Mouse (Mus musculus) kidney, adult 2 months (tissue): ENCODE results near the gene Rfx4. TPM values are rescaled to one million over a fixed set of nuclear protein-coding genes. Genes with fewer than 3 reads are reported as not detected.
A peak's percentile ranks its signal among the peaks of the same experiment; 100 is the strongest.

ENCODE experiments used
- DNase-seq: peaks from one replicate; pipeline ENCODE4 v3.0.0; 2021
- H3K27ac ChIP-seq: fragments of 200-500 bp; 2 replicates; pipeline ENCODE4 v1.5.1; 2012; ENCODE audit warnings: low read depth, low read length, control low read depth, inconsistent platforms; ENCODE audit not compliant: insufficient read depth
- H3K27me3 ChIP-seq: fragments of 200-500 bp; replicated peaks from 2 replicates; pipeline ENCODE4 v1.6.1; 2012; ENCODE audit warnings: mild to moderate bottlenecking, moderate library complexity, low read length, inconsistent platforms; ENCODE audit not compliant: control insufficient read depth, insufficient read depth
- H3K36me3 ChIP-seq: fragments of 200-500 bp; 2 replicates; pipeline ENCODE4 v1.6.1; 2012; ENCODE audit warnings: mild to moderate bottlenecking, moderate library complexity, low read length, inconsistent platforms; ENCODE audit not compliant: control insufficient read depth, insufficient read depth
- H3K4me1 ChIP-seq: fragments of 200-500 bp; 2 replicates; pipeline ENCODE4 v1.6.1; 2011; ENCODE audit warnings: low read length; ENCODE audit not compliant: control insufficient read depth, insufficient read depth
- H3K4me3 ChIP-seq: fragments of 200-500 bp; 2 replicates; pipeline ENCODE4 v1.5.1; 2011; ENCODE audit warnings: mild to moderate bottlenecking, low read depth, low read length, control low read depth; ENCODE audit not compliant: insufficient read depth
- CTCF ChIP-seq: fragments of 200-500 bp; conservative IDR thresholded peaks from 2 replicates; pipeline ENCODE4 v1.5.1; 2011; ENCODE audit warnings: low read depth, mild to moderate bottlenecking, control low read depth, low read length, moderate library complexity, mixed read lengths; ENCODE audit not compliant: insufficient read depth, insufficient read length
- POLR2A ChIP-seq: fragments of 200-500 bp; IDR thresholded peaks from one replicate; pipeline ENCODE4 v1.6.1; 2011; ENCODE audit warnings: low read depth, low read length, control low read depth
- WGBS: fragments of 180-500 bp; shearing (Covaris S2); methylation state at CpG from one replicate; pipeline ENCODE4 v1.1.7; 2018; 5-methylcytosine and 5-hydroxymethylcytosine counted together
- polyA plus RNA-seq: library from polyadenylated mRNA; depleted of rRNA; stranded (reverse); fragments of >200 nt; gene quantifications from 2 replicates; pipeline ENCODE4 v1.2.3, GENCODE M21; 2012

Rfx4 gene
- polyA plus RNA-seq, 1 experiment: 0.23 TPM

GRCm38 (mm10) chr10:84774573-84774972 lies 18.7 kb downstream of the Rfx4 start:
- TF ChIP-seq POLR2A (no peak), CTCF (no peak)
- Histone ChIP-seq H3K4me1 (no peaks in the 10 kb centered on the region), H3K27ac (no peak overlapping the region), H3K4me3 (no peak overlapping the region), H3K36me3 (no peaks in the 10 kb centered on the region), H3K27me3 (no peaks in the 10 kb centered on the region)
- peak; percentile 70 for DNase-seq
- WGBS: 43% methylated on average over 12 of the region's 12 CpGs

DNA sequence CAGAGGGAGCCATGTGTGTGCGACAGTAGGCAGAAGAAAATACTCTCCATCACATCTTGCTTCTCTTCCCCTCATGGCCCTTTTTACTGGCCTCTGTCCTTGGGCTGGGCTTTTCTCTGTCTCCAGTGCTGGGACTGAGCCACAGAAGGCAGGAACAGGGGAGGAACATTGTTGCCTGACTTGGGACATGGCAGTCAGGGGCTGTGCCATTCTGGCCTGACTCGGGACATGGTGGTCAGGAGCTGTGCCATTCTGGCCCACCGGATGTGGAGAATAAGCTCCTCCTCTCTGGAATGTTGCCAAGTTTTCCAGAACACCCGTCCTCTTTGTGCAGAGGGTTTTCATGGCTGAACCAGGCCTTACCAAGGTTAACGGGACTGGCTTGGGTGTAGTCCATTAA lies 21.2 kb downstream of the Rfx4 start:
- no peak for DNase-seq
- no peaks in the 10 kb centered on the region for H3K36me3 ChIP-seq
- TF ChIP-seq CTCF (no peak), POLR2A (no peak)
- H3K27ac ChIP-seq: no peak overlapping the region
- no peaks in the 10 kb centered on the region for H3K27me3 ChIP-seq
- no peak overlapping the region for H3K4me3 ChIP-seq
- no peaks in the 10 kb centered on the region for H3K4me1 ChIP-seq
- 69% methylated on average over 5 of the region's 5 CpGs for WGBS

GRCm38 (mm10) chr10:84777974-84778373 lies 22.1 kb downstream of the Rfx4 start:
- WGBS: 86% methylated on average over 7 of the region's 7 CpGs
- DNase-seq: no peak
- Histone ChIP-seq H3K4me1 (no peaks in the 10 kb centered on the region), H3K27me3 (no peaks in the 10 kb centered on the region), H3K4me3 (no peak overlapping the region), H3K27ac (no peak overlapping the region), H3K36me3 (no peaks in the 10 kb centered on the region)
- TF ChIP-seq CTCF (no peak), POLR2A (no peak)

DNA sequence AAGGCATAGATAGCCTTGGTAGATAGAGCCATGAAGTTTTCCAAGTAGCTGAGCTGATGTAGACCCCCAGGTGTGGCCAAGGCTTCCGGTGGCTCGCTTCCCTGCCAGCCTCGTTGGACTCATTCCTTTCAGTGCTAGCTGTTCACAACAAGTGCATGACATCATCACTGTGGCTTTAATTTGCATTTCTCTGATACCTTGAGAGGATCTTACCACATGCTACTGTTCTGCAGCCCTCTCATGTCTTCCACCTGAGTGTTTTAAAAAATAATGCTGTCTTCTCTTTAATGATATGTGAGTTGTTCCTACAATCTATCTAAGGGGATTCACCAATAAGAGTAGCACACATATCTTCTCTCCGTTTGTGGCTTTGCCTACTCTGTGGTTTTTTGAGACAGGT lies 25.0 kb downstream of the Rfx4 start:
- Histone ChIP-seq H3K4me3 (no peak overlapping the region), H3K36me3 (no peaks in the 10 kb centered on the region), H3K27ac (no peak overlapping the region), H3K4me1 (no peaks in the 10 kb centered on the region), H3K27me3 (no peaks in the 10 kb centered on the region)
- WGBS: 80% methylated on average over 4 of the region's 4 CpGs
- no peak for DNase-seq
- no peak for TF ChIP-seq POLR2A
- no peak for TF ChIP-seq CTCF

- TF ChIP-seq CTCF (no peak), POLR2A (no peak)
- no peak overlapping the region for H3K27ac ChIP-seq
- WGBS: 76% methylated on average over 4 of the region's 4 CpGs
- H3K4me1 ChIP-seq: no peaks in the 10 kb centered on the region
- no peak overlapping the region for H3K4me3 ChIP-seq
- no peak for DNase-seq
- H3K27me3 ChIP-seq: no peaks in the 10 kb centered on the region
- no peaks in the 10 kb centered on the region for H3K36me3 ChIP-seq
Observed at GRCm38 (mm10) chr10:84785339-84785738, 29.5 kb downstream of the Rfx4 start.

- no peaks in the 10 kb centered on the region for H3K27me3 ChIP-seq
Observed at GRCm38 (mm10) chr10:84790323-84790722, 34.5 kb downstream of the Rfx4 start.

GRCm38 (mm10) chr10:84791181-84791580 lies 35.3 kb downstream of the Rfx4 start:
- DNase-seq: no peak
- TF ChIP-seq POLR2A (no peak), CTCF (no peak)

More at GRCm38 (mm10) chr10:84790323-84790722, 34.5 kb downstream of the Rfx4 start:
- no peaks in the 10 kb centered on the region for H3K4me1 ChIP-seq
- H3K4me3 ChIP-seq: no peak overlapping the region
- TF ChIP-seq CTCF (no peak), POLR2A (no peak)
- H3K27ac ChIP-seq: no peak overlapping the region
- 84% methylated on average over 8 of the region's 8 CpGs for WGBS
- H3K36me3 ChIP-seq: no peaks in the 10 kb centered on the region
- no peak for DNase-seq

DNA sequence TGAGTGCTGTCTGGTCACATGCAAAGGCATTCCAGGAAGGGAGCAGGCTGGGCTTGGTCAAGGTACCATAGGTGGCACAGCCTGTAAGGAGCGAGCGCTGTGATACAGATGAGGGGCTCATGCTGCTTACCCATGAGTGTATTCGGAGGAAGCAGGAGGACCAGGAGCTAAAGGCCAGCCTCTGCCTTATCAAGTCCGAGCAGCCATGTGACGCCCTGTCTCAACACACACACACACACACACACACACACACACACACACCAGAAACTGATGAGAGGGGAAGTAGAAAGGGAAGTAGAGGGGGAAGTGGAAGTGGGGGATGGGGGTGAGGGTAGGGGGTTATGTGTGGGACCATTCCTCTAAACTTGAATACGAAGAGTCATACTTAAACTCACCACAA lies 45.7 kb downstream of the Rfx4 start:
- Histone ChIP-seq H3K36me3 (no peaks in the 10 kb centered on the region), H3K4me3 (no peak overlapping the region), H3K27me3 (no peaks in the 10 kb centered on the region), H3K4me1 (no peaks in the 10 kb centered on the region), H3K27ac (no peak overlapping the region)
- WGBS: 78% methylated on average over 6 of the region's 6 CpGs
- DNase-seq: no peak
- no peak for TF ChIP-seq POLR2A
- TF ChIP-seq CTCF: no peak

More at GRCm38 (mm10) chr10:84791181-84791580, 35.3 kb downstream of the Rfx4 start:
- 87% methylated on average over 3 of the region's 3 CpGs for WGBS
- H3K4me3 ChIP-seq: no peak overlapping the region
- H3K27me3 ChIP-seq: no peaks in the 10 kb centered on the region
- H3K36me3 ChIP-seq: no peaks in the 10 kb centered on the region
- no peak overlapping the region for H3K27ac ChIP-seq
- no peaks in the 10 kb centered on the region for H3K4me1 ChIP-seq
